Mouse (Mus musculus) kidney, postnatal 14 days (tissue): ENCODE measurements at regions not wholly inside any gene's neighbourhood (a gene's known extent, or its start where the extent isn't known, plus 50 kb on each side); places are given as distances from the start of the nearest gene placed in this dataset.

Experiments
- DNase-seq: peaks from one replicate; pipeline ENCODE4 v3.0.0; 2022; ENCODE audit warnings: mixed read lengths

- no peak for DNase-seq
These were observed 452.8 kb upstream of the Dmac1 start for GRCm38 (mm10) chr4:75730798-75731400.

GRCm38 (mm10) chr4:75714652-75715051 lies 436.5 kb upstream of the Dmac1 start:
- no peak for DNase-seq

- DNase-seq = no peak
These were observed 435.9 kb upstream of the Dmac1 start for GRCm38 (mm10) chr4:75713960-75714359.

GRCm38 (mm10) chr4:75700780-75701378 lies 422.8 kb upstream of the Dmac1 start:
- DNase-seq = no peak

GRCm38 (mm10) chr4:75676590-75677174 lies 398.6 kb upstream of the Dmac1 start:
- peak; percentile 1 for DNase-seq

GRCm38 (mm10) chr4:75641046-75641445 lies 362.9 kb upstream of the Dmac1 start:
- DNase-seq = no peak

GRCm38 (mm10) chr4:75636627-75637026 lies 358.5 kb upstream of the Dmac1 start:
- DNase-seq = no peak

GRCm38 (mm10) chr4:75589901-75590300 lies 311.8 kb upstream of the Dmac1 start:
- no peak for DNase-seq

GRCm38 (mm10) chr4:75588095-75588875 lies 310.2 kb upstream of the Dmac1 start:
- no peak for DNase-seq

GRCm38 (mm10) chr4:75579865-75580264 lies 301.8 kb upstream of the Dmac1 start:
- no peak for DNase-seq

- no peak for DNase-seq
These were observed 294.5 kb upstream of the Dmac1 start for GRCm38 (mm10) chr4:75572603-75573002.

GRCm38 (mm10) chr4:75567630-75568029 lies 289.5 kb upstream of the Dmac1 start:
- no peak for DNase-seq

GRCm38 (mm10) chr4:75562480-75562879 lies 284.4 kb upstream of the Dmac1 start:
- DNase-seq = no peak

GRCm38 (mm10) chr4:75561792-75562191 lies 283.7 kb upstream of the Dmac1 start:
- no peak for DNase-seq

GRCm38 (mm10) chr4:75537787-75538186 lies 259.7 kb upstream of the Dmac1 start:
- DNase-seq = no peak

GRCm38 (mm10) chr4:75535067-75535466 lies 257.0 kb upstream of the Dmac1 start:
- no peak for DNase-seq

GRCm38 (mm10) chr4:75529607-75530006 lies 251.5 kb upstream of the Dmac1 start:
- no peak for DNase-seq

GRCm38 (mm10) chr4:75517459-75518158 lies 239.5 kb upstream of the Dmac1 start:
- no peak for DNase-seq
